Mouse (Mus musculus): ENCODE data around the gene Rsg1.

DNA sequence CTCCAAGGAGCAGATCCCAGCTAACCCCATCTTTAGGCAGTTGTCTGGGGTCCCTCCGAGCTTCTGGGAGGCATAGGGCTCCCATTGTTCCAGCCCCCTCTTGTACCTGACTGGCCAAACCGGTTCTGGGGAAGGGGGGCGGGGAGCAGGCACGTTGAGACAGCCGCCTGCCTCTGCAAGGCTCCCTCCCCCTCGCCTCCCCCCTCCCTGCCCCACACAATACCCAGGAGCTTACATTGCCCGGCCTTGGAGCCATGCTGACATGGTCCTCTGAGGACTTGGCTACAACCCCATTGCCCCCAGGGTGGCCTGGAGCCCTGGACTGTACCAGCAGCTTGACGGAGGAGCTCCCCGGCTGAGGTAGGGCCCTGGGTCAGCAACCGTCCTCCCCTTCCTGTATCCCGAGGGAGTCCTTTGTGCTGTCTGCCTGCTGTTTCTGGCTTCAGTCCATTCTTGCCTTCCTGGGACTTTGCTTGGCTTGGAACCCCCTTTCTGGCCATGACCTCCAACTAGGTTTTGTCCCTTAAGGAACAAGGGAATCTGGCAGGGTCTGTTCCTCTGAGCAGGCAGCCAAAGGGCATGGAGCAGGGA lies 29.0 kb downstream of the Rsg1 start:
- TF ChIP-seq GATA1 (IDR thresholded peaks at IDR 0.05; ENCODE audit: low read length) (no peak), TAL1 (IDR thresholded peaks at IDR 0.05; ENCODE audit: low read length) (no peak)

Measured in erythroblast, embryonic 14.5 days (primary cell).